Mouse (Mus musculus): ENCODE data around the gene Itpr2. TPM values are rescaled to one million over a fixed set of nuclear protein-coding genes. Genes with fewer than 3 reads are reported as not detected.

The Itpr2 gene
- 1 to 10 TPM; 5.4 to 7.2 TPM for total RNA-seq (2021)
- long read RNA-seq, experiment 1, partial matches to known transcripts: 0 of 1 reads
- long read RNA-seq, experiment 1, other reads (novel, unspliced or antisense): 1 of 1 reads
- long read RNA-seq, experiment 2, partial matches to known transcripts: 1 of 1 reads
- long read RNA-seq, experiment 2, other reads (novel, unspliced or antisense): 0 of 1 reads

GRCm38 (mm10) chr6:146501866-146502804, at the start of gene Itpr2:
Gene Itpr2 (minus strand): TSS chr6:146502223.
- peak; percentile 89 for DNase-seq (ENCODE audit: low spot score)

GRCm38 (mm10) chr6:146551326-146551725, 49.3 kb upstream of the Itpr2 start:
- DNase-seq (ENCODE audit: low spot score): no peak

- no peak for DNase-seq (ENCODE audit: low spot score)
These were observed 48.4 kb upstream of the Itpr2 start for GRCm38 (mm10) chr6:146550421-146550820.

GRCm38 (mm10) chr6:146545289-146545865, 43.4 kb upstream of the Itpr2 start:
- no peak for DNase-seq (ENCODE audit: low spot score)

- no peak for DNase-seq (ENCODE audit: low spot score)
These were observed 42.6 kb upstream of the Itpr2 start for GRCm38 (mm10) chr6:146544622-146545021.

GRCm38 (mm10) chr6:146540386-146540785, 38.4 kb upstream of the Itpr2 start:
- no peak for DNase-seq (ENCODE audit: low spot score)

- DNase-seq (ENCODE audit: low spot score): no peak
These were observed 36.6 kb upstream of the Itpr2 start for GRCm38 (mm10) chr6:146538661-146539060.

GRCm38 (mm10) chr6:146538071-146538470, 36.0 kb upstream of the Itpr2 start:
- DNase-seq (ENCODE audit: low spot score): no peak

- DNase-seq (ENCODE audit: low spot score): no peak
These were observed 35.1 kb upstream of the Itpr2 start for GRCm38 (mm10) chr6:146537111-146537510.

GRCm38 (mm10) chr6:146535501-146535900, 33.5 kb upstream of the Itpr2 start:
- DNase-seq (ENCODE audit: low spot score): no peak

GRCm38 (mm10) chr6:146533146-146533545, 31.1 kb upstream of the Itpr2 start:
- DNase-seq (ENCODE audit: low spot score): no peak

GRCm38 (mm10) chr6:146530769-146531168, 28.7 kb upstream of the Itpr2 start:
- DNase-seq (ENCODE audit: low spot score): no peak

GRCm38 (mm10) chr6:146530363-146530762, 28.3 kb upstream of the Itpr2 start:
- no peak for DNase-seq (ENCODE audit: low spot score)

GRCm38 (mm10) chr6:146527537-146527936, 25.5 kb upstream of the Itpr2 start:
- DNase-seq (ENCODE audit: low spot score): no peak

GRCm38 (mm10) chr6:146525500-146525899, 23.5 kb upstream of the Itpr2 start:
- no peak for DNase-seq (ENCODE audit: low spot score)

GRCm38 (mm10) chr6:146521456-146522245, 19.6 kb upstream of the Itpr2 start:
- DNase-seq (ENCODE audit: low spot score): no peak

GRCm38 (mm10) chr6:146519019-146519418, 17.0 kb upstream of the Itpr2 start:
- no peak for DNase-seq (ENCODE audit: low spot score)

- no peak for DNase-seq (ENCODE audit: low spot score)
These were observed 13.9 kb upstream of the Itpr2 start for GRCm38 (mm10) chr6:146515936-146516335.

GRCm38 (mm10) chr6:146514531-146514948, 12.5 kb upstream of the Itpr2 start:
- no peak for DNase-seq (ENCODE audit: low spot score)

- DNase-seq (ENCODE audit: low spot score): no peak
These were observed 11.9 kb upstream of the Itpr2 start for GRCm38 (mm10) chr6:146513899-146514298.

- DNase-seq (ENCODE audit: low spot score): no peak
These were observed 11.4 kb upstream of the Itpr2 start for GRCm38 (mm10) chr6:146513384-146513783.

- DNase-seq (ENCODE audit: low spot score): no peak
These were observed 9.5 kb upstream of the Itpr2 start for GRCm38 (mm10) chr6:146511511-146511910.
